Mouse (Mus musculus) fat pad, adult 2 months (tissue): ENCODE results near the gene Fam221a.
"Not testable (repeated sequence)": the region's sequence is repeated elsewhere in the genome, so short reads cannot be mapped to it uniquely, and the experiment has no call there.

ENCODE experiments used
- DNase-seq: peaks from one replicate; pipeline ENCODE4 v3.0.0-alpha.2; 2011; ENCODE audit warnings: low read depth, low spot score; ENCODE audit errors: extremely low read depth

Gene Fam221a

DNA sequence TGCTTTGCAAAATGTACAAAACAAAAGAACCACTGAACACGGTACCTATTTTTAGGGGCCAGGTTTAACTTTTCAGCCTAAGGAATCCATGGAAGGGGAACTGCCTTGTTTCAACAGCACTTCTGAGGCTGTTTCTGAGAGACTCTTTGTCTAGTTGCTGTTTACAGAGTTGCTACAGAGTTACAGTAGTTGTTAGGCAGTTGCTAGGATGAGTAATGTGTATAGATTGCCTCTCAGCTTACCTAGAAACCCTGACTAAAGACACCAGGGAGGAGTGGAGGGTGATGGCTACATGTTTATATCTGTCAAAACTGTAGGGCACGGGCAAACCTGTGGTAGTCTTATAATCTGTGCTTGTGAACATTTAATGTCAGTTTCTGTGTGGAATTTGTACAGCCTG, 6.4 kb downstream of the Fam221a start:
- DNase-seq = no peak

DNA sequence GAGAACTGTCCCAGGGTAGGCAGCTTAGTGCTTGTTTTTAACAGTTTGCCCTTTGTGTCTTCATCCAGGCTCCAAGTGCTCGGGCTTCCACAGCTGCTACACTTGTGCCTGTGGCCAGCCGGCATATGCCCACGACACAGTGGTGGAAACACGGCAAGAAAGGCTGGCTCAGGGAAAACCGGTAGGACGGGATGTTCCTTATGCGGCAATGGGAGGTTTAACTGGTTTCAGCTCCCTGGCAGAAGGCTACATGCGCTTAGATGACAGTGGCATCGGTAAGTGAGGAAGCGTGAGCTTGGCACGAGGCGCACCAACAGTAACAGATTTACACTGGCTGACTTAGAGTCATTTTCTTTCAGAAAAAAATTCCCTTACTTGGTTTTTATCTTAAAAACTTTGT, 10.8 kb downstream of the Fam221a start:
- peak; percentile 66 for DNase-seq

DNA sequence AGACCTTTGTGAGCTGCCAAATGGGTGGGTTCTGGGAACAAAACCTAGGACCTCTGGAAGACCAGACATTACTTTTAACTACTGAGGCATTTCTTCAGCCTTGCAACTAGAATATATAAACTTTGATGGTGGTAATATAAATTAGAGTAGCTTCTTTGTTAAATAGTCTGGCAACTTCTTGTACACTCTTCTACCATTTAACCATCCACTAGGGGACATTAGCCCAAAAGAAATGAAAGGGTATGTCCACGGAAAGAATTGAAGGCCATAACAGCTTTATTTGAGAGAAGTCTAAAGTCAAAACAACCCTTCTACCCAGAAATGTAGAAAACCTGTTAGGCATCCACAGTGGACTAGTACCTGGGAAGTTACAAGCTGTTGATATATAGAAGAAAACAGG, 26.7 kb downstream of the Fam221a start:
- no peak for DNase-seq

DNA sequence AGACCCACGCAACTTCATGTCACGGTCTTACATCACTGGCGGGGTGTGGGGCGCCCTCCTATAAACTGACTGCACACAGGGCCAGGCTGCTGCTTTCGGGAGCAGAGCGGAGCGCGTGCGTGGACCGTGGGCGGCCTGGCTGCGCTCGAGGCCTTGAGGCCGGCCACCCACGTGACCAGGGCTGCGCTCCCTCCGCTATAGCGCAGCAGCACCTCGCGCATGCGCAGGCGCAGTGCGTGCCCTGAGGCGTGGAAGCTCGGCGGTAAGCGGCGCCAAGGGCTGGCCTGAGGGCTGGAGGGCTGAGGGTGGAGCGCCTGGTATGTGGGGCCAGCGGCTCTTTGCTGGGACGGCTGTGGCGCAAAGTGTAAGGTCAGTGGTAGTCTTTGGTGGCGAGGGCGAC, 27.8 kb downstream of the Fam221a start, which contains the start of gene Stk31:
Gene Stk31 (plus strand): TSS at position 289 of the 400 bp plus-strand sequence.
- DNase-seq = no peak

DNA sequence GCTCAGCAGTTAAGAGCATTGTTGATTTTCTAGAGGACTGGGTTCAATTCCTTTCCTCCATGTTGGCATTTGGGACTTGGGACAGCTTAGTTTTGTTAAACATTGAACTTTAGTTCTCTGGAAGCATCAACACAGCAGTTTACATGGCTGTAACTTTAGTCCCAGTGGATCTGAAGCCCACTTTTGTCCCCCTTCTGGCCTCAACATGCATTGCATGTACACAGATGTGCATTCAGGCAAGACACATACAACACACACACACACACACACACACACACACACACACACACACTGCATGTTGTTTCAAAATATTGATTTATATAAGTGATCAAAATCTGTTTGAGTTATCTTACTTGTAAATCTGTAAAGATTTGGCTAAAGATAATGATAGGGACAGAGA, 29.9 kb downstream of the Fam221a start:
- no peak for DNase-seq

DNA sequence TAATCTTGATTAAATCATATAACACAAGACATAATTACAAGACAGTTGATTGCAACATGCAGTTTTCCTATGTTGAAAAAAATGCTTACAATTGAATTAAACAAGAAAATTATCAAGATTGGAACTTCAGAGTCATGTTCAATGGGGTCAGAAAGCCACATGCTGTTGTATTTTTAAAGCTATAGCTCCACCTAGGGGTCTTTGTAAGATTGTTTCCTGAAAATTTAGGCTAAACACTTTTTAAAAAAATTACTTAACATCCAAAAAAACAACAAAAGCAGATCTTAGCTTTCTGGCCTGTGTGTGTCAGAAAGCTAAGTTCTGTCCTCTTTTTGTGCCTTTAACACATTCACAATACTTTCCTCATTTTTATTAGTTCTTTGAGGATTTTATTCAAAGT, 30.8 kb downstream of the Fam221a start:
- no peak for DNase-seq

DNA sequence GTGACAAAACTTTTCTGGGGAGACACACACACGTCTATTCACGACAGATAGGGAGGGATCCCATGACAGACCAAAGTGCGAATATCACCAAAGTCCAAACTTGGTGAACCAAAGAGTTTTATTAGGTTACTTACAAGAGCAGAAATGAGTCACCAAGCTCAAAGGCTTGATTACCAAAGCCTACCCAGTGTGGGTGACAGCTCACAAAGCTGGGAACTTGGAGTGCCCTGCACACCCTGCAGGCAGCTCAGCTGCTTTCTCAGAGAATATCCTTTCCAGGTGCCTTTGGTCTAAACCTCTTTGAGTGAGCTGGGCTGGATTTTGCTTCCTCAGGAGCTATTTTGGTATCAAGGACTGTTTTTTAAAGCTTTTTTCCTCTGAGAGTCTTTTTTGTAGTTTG, 43.3 kb downstream of the Fam221a start:
- DNase-seq = peak; percentile 54

DNA sequence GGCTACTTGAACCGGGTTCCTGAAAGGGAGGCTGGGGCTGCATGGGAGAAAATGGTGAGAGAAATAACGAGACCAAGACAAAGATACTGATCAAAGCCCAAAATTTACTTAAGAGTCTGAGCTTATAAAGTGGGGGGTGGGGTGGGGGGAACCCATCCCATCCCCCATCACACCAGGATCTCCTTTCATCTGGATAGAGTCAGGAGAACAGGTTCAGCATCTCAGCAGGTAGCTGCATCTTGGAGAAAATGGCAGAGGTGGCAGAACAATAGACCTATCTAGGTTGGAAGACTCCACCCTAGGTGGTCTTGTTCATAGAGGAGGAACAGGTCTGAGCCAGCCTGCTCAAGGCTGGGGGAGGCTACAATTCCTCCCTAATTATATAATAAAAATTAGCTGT, 45.4 kb downstream of the Fam221a start:
- DNase-seq = not testable (repeated sequence)

DNA sequence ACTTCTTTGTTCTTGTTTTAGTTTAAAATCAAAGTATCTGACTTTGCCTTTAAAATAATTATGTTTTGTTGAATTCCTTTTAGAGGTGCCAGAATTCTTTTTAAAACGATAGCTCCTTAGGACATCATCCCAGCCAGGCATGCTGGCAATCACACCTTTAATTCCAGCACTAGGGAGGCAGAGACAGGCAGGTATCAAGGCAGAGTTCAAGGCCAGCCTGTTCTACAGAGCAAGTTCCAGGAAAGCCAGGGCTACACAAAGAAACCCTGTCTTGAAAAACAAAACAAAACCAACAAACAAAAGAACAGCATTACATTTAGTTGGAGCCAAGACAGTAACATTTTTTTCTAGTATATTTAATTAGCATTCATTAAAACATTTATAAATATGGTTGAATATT, 48.4 kb downstream of the Fam221a start:
- DNase-seq = no peak

DNA sequence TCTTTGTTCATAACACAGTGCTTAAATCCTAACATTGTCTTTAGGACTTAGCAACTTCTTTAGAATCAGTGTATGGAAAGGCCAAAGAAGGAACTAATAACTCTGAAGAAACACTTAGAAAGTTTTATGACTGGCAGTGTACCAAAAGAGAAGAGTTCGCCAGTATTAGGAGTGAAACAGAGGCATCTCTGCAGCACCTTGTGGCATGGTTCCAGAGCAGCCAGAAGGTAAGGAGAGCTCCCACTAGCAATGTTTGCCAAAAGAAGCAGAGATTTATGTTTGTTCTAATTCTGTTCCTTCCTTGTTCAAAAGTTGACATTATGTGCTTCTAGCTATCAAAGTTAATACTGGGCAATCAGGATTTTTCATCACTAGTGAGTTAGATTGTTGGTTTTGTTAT, 69.8 kb downstream of the Fam221a start:
- peak; percentile 4 for DNase-seq
